Mouse (Mus musculus) heart, postnatal 10 days (tissue): ENCODE results near the gene Lrrc36. TPM values are rescaled to one million over a fixed set of nuclear protein-coding genes. Genes with fewer than 3 reads are reported as not detected.

Experiments used
- DNase-seq, 2 experiments: peaks; one replicate each; pipeline ENCODE4 v3.0.0; 2021
- intact Hi-C: fragments of 180-260 bp; cut with DNase I; formaldehyde crosslinking; loops from one replicate; pipeline ENCODE4 v1.15.1; 2025
- total RNA-seq, 2 experiments: library from RNA; stranded (reverse); gene quantifications; 2 replicates each; pipeline ENCODE4 v1.2.3; 2021

Gene Lrrc36
- total RNA-seq, 2 experiments from 2014 or later = 0.77 to 1.2 TPM

- intact Hi-C loops = loop anchor here (1.0 to 5.0 kb wide), 2 partner anchors 65 to 118 kb away; partner anchors contain the start of genes Kctd19 and Lrrc36
- peak; percentile 72 to 83 for DNase-seq
Observed at GRCm38 (mm10) chr8:105476628-105477413, 63.5 kb downstream of the Lrrc36 start.

GRCm38 (mm10) chr8:105477792-105478191, 64.4 kb downstream of the Lrrc36 start:
- DNase-seq = peak; percentile 53 to 65
- intact Hi-C loops = loop anchor here (1.0 to 5.0 kb wide), 2 partner anchors 65 to 118 kb away; partner anchors contain the start of genes Kctd19 and Lrrc36

GRCm38 (mm10) chr8:105481013-105481412, 67.6 kb downstream of the Lrrc36 start:
- no peak for DNase-seq
- intact Hi-C loops = no loop called here

GRCm38 (mm10) chr8:105481453-105481852, 68.1 kb downstream of the Lrrc36 start:
- intact Hi-C loops = no loop called here
- peak in 1 of 2 experiments; percentile 58 for DNase-seq

GRCm38 (mm10) chr8:105482123-105482522, 68.8 kb downstream of the Lrrc36 start:
- intact Hi-C loops = no loop called here
- DNase-seq = no peak

- intact Hi-C loops = loop anchor here (1.0 to 2.0 kb wide), 3 partner anchors 33 to 71 kb away; no protein-coding TSS in a partner anchor
- DNase-seq = peak; percentile 82
Observed at GRCm38 (mm10) chr8:105483212-105484029, 70.0 kb downstream of the Lrrc36 start.

GRCm38 (mm10) chr8:105484030-105484368, 70.6 kb downstream of the Lrrc36 start:
- peak in 1 of 2 experiments; percentile 16 for DNase-seq
- intact Hi-C loops = loop anchor here (1.0 to 2.0 kb wide), 2 partner anchors 33 to 70 kb away; no protein-coding TSS in a partner anchor

- intact Hi-C loops = loop anchor here (1.0 to 2.0 kb wide), 2 partner anchors 32 to 70 kb away; no protein-coding TSS in a partner anchor
- peak; percentile 79 to 80 for DNase-seq
Observed at GRCm38 (mm10) chr8:105484392-105484791, 71.0 kb downstream of the Lrrc36 start.

GRCm38 (mm10) chr8:105488082-105488481, 74.7 kb downstream of the Lrrc36 start:
- DNase-seq = no peak
- intact Hi-C loops = no loop called here

- intact Hi-C loops = no loop called here
- no peak for DNase-seq
Observed at GRCm38 (mm10) chr8:105489281-105489680, 75.9 kb downstream of the Lrrc36 start.

GRCm38 (mm10) chr8:105493495-105493894, 80.1 kb downstream of the Lrrc36 start:
- intact Hi-C loops = no loop called here
- DNase-seq = no peak

GRCm38 (mm10) chr8:105494566-105494965, 81.2 kb downstream of the Lrrc36 start:
- intact Hi-C loops = no loop called here
- no peak for DNase-seq

GRCm38 (mm10) chr8:105495350-105496302, 82.3 kb downstream of the Lrrc36 start:
- peak in 1 of 2 experiments; percentile 23 for DNase-seq
- intact Hi-C loops = no loop called here

GRCm38 (mm10) chr8:105496439-105497180, 83.2 kb downstream of the Lrrc36 start, which contains the start of gene Zdhhc1:
Gene Zdhhc1 (minus strand): TSS chr8:105496902.
- intact Hi-C loops = no loop called here

GRCm38 (mm10) chr8:105499787-105500186, 86.4 kb downstream of the Lrrc36 start:
- intact Hi-C loops = no loop called here
- DNase-seq = no peak

More at GRCm38 (mm10) chr8:105496439-105497180, 83.2 kb downstream of the Lrrc36 start, which contains the start of gene Zdhhc1:
- DNase-seq = peak; percentile 92 to 93

- intact Hi-C loops = no loop called here
- no peak for DNase-seq
Observed at GRCm38 (mm10) chr8:105504617-105505016, 91.2 kb downstream of the Lrrc36 start.

- DNase-seq = no peak
- intact Hi-C loops = no loop called here
Observed at GRCm38 (mm10) chr8:105506977-105507376, 93.6 kb downstream of the Lrrc36 start.

- no peak for DNase-seq
- intact Hi-C loops = no loop called here
Observed at GRCm38 (mm10) chr8:105508758-105509157, 95.4 kb downstream of the Lrrc36 start.
